Mouse (Mus musculus) kidney, postnatal 0 days (tissue): Measurements from ENCODE around the gene C130050O18Rik. TPM values are rescaled to one million over a fixed set of nuclear protein-coding genes. Genes with fewer than 3 reads are reported as not detected.

Source experiments
- ATAC-seq: fragments of 200-750 bp; cut with Nextera tagmentation; replicated peaks from 2 replicates; pipeline ENCODE4 v1.8.0; 2017; ENCODE audit warnings: low read depth, moderate number of reproducible peaks, moderate TSS enrichment, moderate library complexity; ENCODE audit not compliant: low FRiP score
- DNase-seq: peaks from one replicate; pipeline ENCODE4 v3.0.0-alpha.2; 2016; ENCODE audit warnings: low spot score
- H3K27ac ChIP-seq: fragments of 300-500 bp; sonication (generic); 2 replicates; pipeline ENCODE4 v1.5.1; 2014; ENCODE audit warnings: mild to moderate bottlenecking
- H3K27me3 ChIP-seq: fragments of 300-500 bp; sonication (generic); 2 replicates; pipeline ENCODE4 v1.6.1; 2014; ENCODE audit warnings: low read length, mixed read lengths; ENCODE audit not compliant: insufficient read depth
- H3K36me3 ChIP-seq: fragments of 300-500 bp; sonication (generic); 2 replicates; pipeline ENCODE4 v1.6.1; 2014; ENCODE audit warnings: low read length, mixed read lengths; ENCODE audit not compliant: insufficient read depth
- H3K4me1 ChIP-seq: fragments of 300-500 bp; sonication (generic); replicated peaks from 2 replicates; pipeline ENCODE4 v1.6.1; 2014; ENCODE audit warnings: antibody characterized with exemption, low read length, mixed read lengths; ENCODE audit not compliant: insufficient read depth
- H3K4me2 ChIP-seq: fragments of 300-500 bp; sonication (generic); 2 replicates; pipeline ENCODE4 v1.6.1; 2014; ENCODE audit warnings: mild to moderate bottlenecking, low read length, moderate library complexity, mixed read lengths
- H3K4me3 ChIP-seq: fragments of 300-500 bp; sonication (generic); replicated peaks from 2 replicates; pipeline ENCODE4 v1.5.1; 2014; ENCODE audit warnings: low read depth, low read length
- H3K9ac ChIP-seq: fragments of 300-500 bp; sonication (generic); 2 replicates; pipeline ENCODE4 v1.6.1; 2014; ENCODE audit warnings: low read depth, low read length
- H3K9me3 ChIP-seq: fragments of 300-500 bp; sonication (generic); replicated peaks from 2 replicates; pipeline ENCODE4 v1.6.1; 2016; ENCODE audit warnings: low read length, inconsistent platforms, mixed read lengths
- CTCF ChIP-seq: IDR thresholded peaks from 2 replicates; pipeline ENCODE4 v1.5.1; 2016; ENCODE audit warnings: antibody characterized with exemption, low read depth, mild to moderate bottlenecking, moderate library complexity
- WGBS: fragments of 180-500 bp; shearing (Covaris S2); extraction: QIAGEN DNeasy Blood & Tissue Kit; methylation state at CpG from one replicate; pipeline ENCODE4 v1.1.7; 2014; 5-methylcytosine and 5-hydroxymethylcytosine counted together
- polyA plus RNA-seq: library from polyadenylated mRNA; unstranded; fragments of >200 nt; fragmentation: Nextera tagmentation; extraction: Ambion mirVana; gene quantifications from 2 replicates; pipeline ENCODE4 v1.2.1, GENCODE M21; 2015

C130050O18Rik gene
- polyA plus RNA-seq, 1 experiment from 2014 or later = 1.2 TPM

DNA sequence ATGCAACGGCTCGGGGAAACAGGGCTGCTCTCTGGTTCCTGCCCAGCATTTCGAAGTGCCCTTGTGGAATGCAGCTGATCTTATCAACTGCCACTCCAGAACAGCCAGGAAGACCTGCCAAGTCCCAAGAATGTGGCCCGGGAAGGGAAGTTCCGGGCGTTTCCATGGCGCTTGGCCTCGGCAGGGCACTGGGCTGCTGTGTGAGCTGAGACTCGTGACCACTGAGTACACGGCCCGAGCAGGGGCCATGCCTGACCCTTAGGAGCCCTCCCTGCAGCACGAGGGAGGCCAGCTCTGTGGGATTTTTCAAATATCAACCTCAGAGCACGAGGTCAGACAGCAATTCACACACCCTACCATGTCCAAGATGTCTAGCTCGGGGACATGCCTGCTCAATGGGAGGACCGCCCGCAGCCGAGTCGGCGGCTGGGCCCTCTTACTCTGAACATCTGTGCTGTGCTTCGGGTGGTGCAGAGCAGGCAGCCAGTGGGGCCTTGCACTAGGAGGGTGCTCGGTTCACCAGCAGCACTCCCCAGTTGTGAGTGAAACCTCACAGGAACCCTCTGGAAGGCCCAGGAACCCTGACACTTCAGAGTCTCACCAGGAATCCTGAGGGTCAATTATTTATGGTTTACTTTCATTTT is 26.0 kb upstream of the C130050O18Rik start:
- peaks cover 49% of the 10 kb centered on the region for H3K4me1 ChIP-seq
- H3K4me3 ChIP-seq = no peak overlapping the region
- ATAC-seq (peak; percentile 60; the same call in 1 of the 2 replicates), DNase-seq (peak; percentile 78)
- H3K9ac ChIP-seq = no peak overlapping the region
- no peaks in the 10 kb centered on the region for H3K27me3 ChIP-seq
- peak overlapping the region; percentile 95 for H3K27ac ChIP-seq
- WGBS = 26% methylated on average over 21 of the region's 21 CpGs
- H3K4me2 ChIP-seq = peak overlapping the region; percentile 78; the same call in 1 of the 2 replicates
- H3K36me3 ChIP-seq = no peaks in the 10 kb centered on the region
- no peak for TF ChIP-seq CTCF
- no peaks in the 10 kb centered on the region for H3K9me3 ChIP-seq

DNA sequence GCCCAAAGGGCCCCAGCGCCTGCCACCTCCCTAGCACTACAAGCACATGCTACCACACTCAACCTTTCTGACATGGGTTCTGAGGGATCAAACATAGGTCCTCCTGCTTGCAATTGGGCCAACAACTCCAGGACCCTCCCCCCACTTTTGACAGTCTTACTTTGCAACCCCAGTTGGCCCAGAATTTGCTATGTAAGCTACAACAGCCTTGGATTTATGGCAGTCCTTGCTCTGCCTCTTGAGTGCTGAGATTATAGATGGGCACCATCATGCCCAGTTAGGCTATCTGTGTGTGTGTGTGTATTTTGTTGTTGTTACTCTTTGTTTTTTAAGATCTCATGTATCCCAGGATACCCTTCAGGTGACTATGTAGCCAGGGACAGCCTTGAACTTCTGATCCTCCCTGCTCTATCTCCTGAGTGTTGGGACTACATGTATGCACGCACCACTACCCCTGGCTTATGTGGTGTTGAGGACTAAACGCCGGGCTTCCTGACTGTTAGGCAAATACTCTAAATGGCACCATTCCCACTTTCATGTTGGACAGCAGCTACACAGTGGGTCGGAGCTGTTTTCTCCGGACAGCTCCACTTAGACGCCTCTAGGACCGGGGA is 25.2 kb upstream of the C130050O18Rik start:
- Histone ChIP-seq H3K9me3 (no peaks in the 10 kb centered on the region), H3K36me3 (no peaks in the 10 kb centered on the region), H3K4me2 (peak overlapping the region; percentile 78), H3K27ac (peak overlapping the region; percentile 95), H3K9ac (peak overlapping the region; percentile 67), H3K27me3 (no peaks in the 10 kb centered on the region), H3K4me1 (peaks cover 57% of the 10 kb centered on the region), H3K4me3 (peak overlapping the region; percentile 66)
- ATAC-seq (no peak), DNase-seq (no peak)
- 16% methylated on average over 8 of the region's 8 CpGs for WGBS
- TF ChIP-seq CTCF = no peak

DNA sequence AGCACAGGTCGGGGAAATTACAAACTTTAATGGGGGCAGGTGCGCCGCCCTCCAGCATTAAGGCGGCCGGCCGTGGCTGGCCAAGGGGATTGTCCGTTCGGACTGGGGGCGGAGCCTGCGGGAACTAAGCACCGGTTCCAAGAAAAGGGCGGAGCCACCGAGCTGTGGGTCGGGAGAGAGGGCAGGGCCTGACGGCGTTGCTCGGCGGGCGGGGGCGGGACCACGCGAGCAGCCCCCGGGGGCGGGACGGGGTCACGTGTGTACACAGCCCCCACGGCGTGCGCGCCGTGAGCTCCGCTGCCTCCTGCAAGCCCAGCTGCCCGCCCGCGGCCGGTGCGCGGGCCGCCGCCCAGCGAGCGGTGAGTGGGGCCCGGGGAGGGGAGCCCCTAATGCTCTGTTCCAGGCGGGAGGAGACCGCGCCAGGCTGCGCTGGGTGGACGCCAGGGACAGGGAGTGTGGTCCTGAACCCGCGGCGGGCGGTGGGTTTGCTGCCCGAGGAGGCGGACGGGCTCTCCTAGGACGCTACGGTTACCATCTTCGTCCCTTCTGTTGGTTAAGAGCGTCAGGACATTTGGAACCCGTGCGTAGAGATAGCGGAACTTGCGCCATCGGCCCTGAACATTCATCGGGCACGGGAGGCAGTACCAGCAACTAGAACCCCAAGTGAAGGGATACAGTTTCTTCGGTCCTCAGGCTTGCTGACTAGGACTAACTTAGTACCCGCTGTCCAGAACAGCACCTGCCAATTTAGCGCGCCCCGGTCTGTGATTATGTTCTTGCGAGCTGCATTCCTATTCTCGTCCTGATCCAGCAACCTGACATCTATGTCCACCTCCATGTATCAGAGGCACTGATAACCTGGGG is 24.5 kb upstream of the C130050O18Rik start:
- Histone ChIP-seq H3K36me3 (no peaks in the 10 kb centered on the region), H3K9me3 (no peaks in the 10 kb centered on the region), H3K27ac (peak overlapping the region; percentile 95), H3K27me3 (no peaks in the 10 kb centered on the region), H3K9ac (peak overlapping the region; percentile 67), H3K4me3 (peak overlapping the region; percentile 66), H3K4me1 (peaks cover 63% of the 10 kb centered on the region), H3K4me2 (peak overlapping the region; percentile 78)
- WGBS = under 1% methylated on average over 71 of the region's 73 CpGs
- DNase-seq = peak; percentile 96
- no peak for TF ChIP-seq CTCF
- peak; percentile 82 for ATAC-seq

DNA sequence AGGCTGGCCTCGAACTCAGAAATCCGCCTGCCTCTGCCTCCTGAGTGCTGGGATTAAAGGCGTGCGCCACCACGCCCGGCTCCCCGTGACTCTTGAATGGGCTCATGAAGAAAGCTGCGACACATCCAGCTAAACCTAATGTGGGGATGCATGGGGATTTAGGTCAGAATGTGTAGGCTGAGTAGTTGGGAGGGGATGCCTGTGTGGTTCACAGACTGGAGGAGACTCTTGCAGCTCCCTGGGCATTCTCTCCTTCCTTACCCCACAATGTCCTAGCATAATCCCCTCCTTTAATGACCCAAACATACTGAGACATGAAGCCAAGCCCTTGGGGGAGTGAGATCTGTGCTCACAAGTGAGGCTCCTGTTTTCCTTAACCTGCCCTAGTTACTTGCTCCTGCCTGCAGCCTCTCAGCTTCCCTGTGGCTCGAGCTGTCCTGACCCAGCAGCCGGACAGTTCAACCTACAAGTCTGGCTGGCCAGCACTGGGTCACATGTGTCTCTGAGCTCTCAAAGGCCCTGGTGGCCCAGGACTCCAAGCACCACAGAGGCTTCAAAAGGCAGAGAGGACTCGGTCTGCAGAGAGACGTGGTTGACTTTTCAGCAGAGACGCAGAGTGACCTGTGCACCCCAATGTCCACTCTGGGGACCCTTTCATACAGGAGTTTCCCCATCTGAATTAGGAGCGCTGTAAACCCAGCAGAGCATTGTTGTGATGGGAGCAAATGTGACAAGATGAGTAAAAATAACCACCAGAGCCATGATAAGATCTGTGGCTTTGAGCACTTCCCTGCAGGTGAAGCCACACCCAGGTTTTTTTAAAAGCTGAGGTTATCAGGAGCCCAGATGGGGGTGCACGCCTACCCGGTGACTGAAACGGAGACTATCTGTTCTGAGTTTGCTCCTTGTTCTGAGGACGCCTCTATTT is 23.2 kb upstream of the C130050O18Rik start:
- no peak overlapping the region for H3K9ac ChIP-seq
- H3K9me3 ChIP-seq = no peaks in the 10 kb centered on the region
- DNase-seq (no peak), ATAC-seq (no peak)
- peak overlapping the region; percentile 78 for H3K4me2 ChIP-seq
- no peaks in the 10 kb centered on the region for H3K36me3 ChIP-seq
- 70% methylated on average over 17 of the region's 18 CpGs for WGBS
- H3K27me3 ChIP-seq = no peaks in the 10 kb centered on the region
- H3K4me1 ChIP-seq = peaks cover 68% of the 10 kb centered on the region
- no peak overlapping the region; the same call in 1 of the 2 replicates for H3K4me3 ChIP-seq
- no peak for TF ChIP-seq CTCF
- H3K27ac ChIP-seq = peak overlapping the region; percentile 72

DNA sequence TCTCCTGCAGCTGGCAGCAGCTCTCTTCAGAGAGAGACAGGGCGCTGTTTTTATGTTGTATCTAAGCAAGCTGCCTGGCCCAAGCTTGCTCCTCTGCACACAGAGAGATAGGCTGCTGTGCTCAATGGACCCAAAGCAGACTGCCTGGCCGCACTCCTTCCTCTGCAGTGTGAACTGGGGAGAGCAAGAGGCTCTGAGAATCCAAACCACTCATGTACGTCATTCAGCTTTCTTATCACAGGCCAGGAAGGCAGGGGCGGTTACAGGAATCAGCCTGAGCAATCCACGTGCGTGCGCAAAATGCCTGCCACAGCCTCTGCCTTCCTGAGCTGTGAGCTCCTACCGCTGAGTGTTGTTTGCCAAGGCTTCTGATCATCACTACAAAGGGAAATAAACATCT is 22.3 kb upstream of the C130050O18Rik start:
- no peak overlapping the region for H3K4me3 ChIP-seq
- ATAC-seq (no peak), DNase-seq (peak; percentile 57)
- H3K4me2 ChIP-seq = peak overlapping the region; percentile 23
- H3K9me3 ChIP-seq = no peaks in the 10 kb centered on the region
- H3K27ac ChIP-seq = peak overlapping the region; percentile 72
- 48% methylated on average over 8 of the region's 8 CpGs for WGBS
- H3K36me3 ChIP-seq = no peaks in the 10 kb centered on the region
- H3K27me3 ChIP-seq = no peaks in the 10 kb centered on the region
- H3K9ac ChIP-seq = 0 out of 2 replicates have a peak overlapping the region, but pooled peaks have one; percentile 29
- no peak for TF ChIP-seq CTCF
- H3K4me1 ChIP-seq = peaks cover 59% of the 10 kb centered on the region
